Mouse (Mus musculus) hindbrain, embryonic 12.5 days (tissue): Measurements from ENCODE around the gene E130218I03Rik. TPM values are rescaled to one million over a fixed set of nuclear protein-coding genes. Genes with fewer than 3 reads are reported as not detected.

ENCODE experiments used
- ATAC-seq: fragments of 200-750 bp; cut with Nextera tagmentation; 2 replicates; pipeline ENCODE4 v1.8.0; 2017; ENCODE audit warnings: moderate TSS enrichment; ENCODE audit not compliant: low FRiP score
- H3K27ac ChIP-seq: fragments of 300-500 bp; sonication (generic); 2 replicates; pipeline ENCODE4 v1.5.1; 2016; ENCODE audit warnings: mild to moderate bottlenecking
- H3K27me3 ChIP-seq: fragments of 300-500 bp; sonication (generic); 2 replicates; pipeline ENCODE4 v1.6.1; 2016; ENCODE audit warnings: mild to moderate bottlenecking
- H3K36me3 ChIP-seq: fragments of 300-500 bp; sonication (generic); 2 replicates; pipeline ENCODE4 v1.6.1; 2016; ENCODE audit warnings: mild to moderate bottlenecking
- H3K4me1 ChIP-seq: fragments of 300-500 bp; sonication (generic); 2 replicates; pipeline ENCODE4 v1.6.1; 2016
- H3K4me2 ChIP-seq: fragments of 300-500 bp; sonication (generic); replicated peaks from 2 replicates; pipeline ENCODE4 v1.6.1; 2016; ENCODE audit warnings: mild to moderate bottlenecking
- H3K4me3 ChIP-seq: fragments of 300-500 bp; sonication (generic); 2 replicates; pipeline ENCODE4 v1.5.1; 2016; ENCODE audit warnings: mild to moderate bottlenecking
- H3K9ac ChIP-seq: fragments of 300-500 bp; sonication (generic); 2 replicates; pipeline ENCODE4 v1.6.1; 2016; ENCODE audit warnings: mild to moderate bottlenecking, moderate library complexity
- H3K9me3 ChIP-seq: fragments of 300-500 bp; sonication (generic); replicated peaks from 2 replicates; pipeline ENCODE4 v1.6.1; 2016; ENCODE audit warnings: mild to moderate bottlenecking
- WGBS: fragments of 180-500 bp; shearing (Covaris S2); methylation state at CpG from one replicate; pipeline ENCODE4 v1.1.7; 2016; 5-methylcytosine and 5-hydroxymethylcytosine counted together
- polyA plus RNA-seq: library from polyadenylated mRNA; unstranded; fragments of >200 nt; fragmentation: Nextera tagmentation; extraction: Ambion mirVana; gene quantifications from 2 replicates; pipeline ENCODE4 v1.2.1, GENCODE M21; 2016

Gene E130218I03Rik
- polyA plus RNA-seq, 1 experiment from 2014 or later: 0.31 TPM

- H3K9me3 ChIP-seq: no peaks in the 10 kb centered on the region
- H3K36me3 ChIP-seq: no peaks in the 10 kb centered on the region
- 17% methylated on average over 10 of the region's 10 CpGs for WGBS
- peaks cover 6% of the 10 kb centered on the region; the same call in 1 of the 2 replicates for H3K4me1 ChIP-seq
- H3K9ac ChIP-seq: no peak overlapping the region
- no peak for ATAC-seq
- H3K4me2 ChIP-seq: peak overlapping the region; percentile 25; the same call in 1 of the 2 replicates
- H3K27ac ChIP-seq: no peak overlapping the region
- peaks cover 35% of the 10 kb centered on the region for H3K27me3 ChIP-seq
- H3K4me3 ChIP-seq: no peak overlapping the region
These were observed 4.8 kb upstream of the E130218I03Rik start for GRCm38 (mm10) chr4:134238686-134239085.

GRCm38 (mm10) chr4:134245148-134245843 is 1.8 kb downstream of the E130218I03Rik start, which contains the start of gene Zfp593:
Gene Zfp593, minus strand, starts transcription at chr4:134245592.
- Histone ChIP-seq H3K9me3 (no peaks in the 10 kb centered on the region), H3K27me3 (peaks cover 43% of the 10 kb centered on the region), H3K4me2 (peak within 1 kb of the TSS; percentile 96), H3K4me3 (peak within 1 kb of the TSS; percentile 87), H3K27ac (no peak within 1 kb of the TSS), H3K9ac (peak within 1 kb of the TSS; percentile 83), H3K36me3 (no peaks in the 10 kb centered on the region), H3K4me1 (peaks cover 26% of the 10 kb centered on the region)
- peak; percentile 81 for ATAC-seq
- WGBS: under 1% methylated on average over 60 of the region's 60 CpGs

- 28% methylated on average over 4 of the region's 4 CpGs for WGBS
- ATAC-seq: no peak
- Histone ChIP-seq H3K4me1 (peaks cover 36% of the 10 kb centered on the region), H3K36me3 (no peaks in the 10 kb centered on the region), H3K27ac (no peak overlapping the region), H3K27me3 (peaks cover 52% of the 10 kb centered on the region), H3K4me2 (0 out of 2 replicates have a peak overlapping the region, but pooled peaks have one; percentile 96), H3K9ac (no peak overlapping the region), H3K9me3 (no peaks in the 10 kb centered on the region), H3K4me3 (no peak overlapping the region)
These were observed 2.8 kb downstream of the E130218I03Rik start for GRCm38 (mm10) chr4:134246256-134246655.

- H3K9ac ChIP-seq: peak within 1 kb of the TSS; percentile 83; the same call in 1 of the 2 replicates
- no peak for ATAC-seq
These were observed 3.3 kb downstream of the E130218I03Rik start, which contains the start of gene Gm30191 for GRCm38 (mm10) chr4:134246719-134247258. Gene Gm30191, plus strand, starts transcription at chr4:134246935.

GRCm38 (mm10) chr4:134249651-134250050 is 6.2 kb downstream of the E130218I03Rik start:
- no peaks in the 10 kb centered on the region for H3K9me3 ChIP-seq
- no peak overlapping the region for H3K27ac ChIP-seq
- no peaks in the 10 kb centered on the region for H3K36me3 ChIP-seq
- peaks cover 64% of the 10 kb centered on the region for H3K4me1 ChIP-seq
- 1% methylated on average over 30 of the region's 30 CpGs for WGBS
- peak; percentile 37; the same call in 1 of the 2 replicates for ATAC-seq
- H3K4me3 ChIP-seq: peak overlapping the region; percentile 32
- no peak overlapping the region for H3K9ac ChIP-seq
- H3K27me3 ChIP-seq: peaks cover 86% of the 10 kb centered on the region
- peak overlapping the region; percentile 89 for H3K4me2 ChIP-seq

More at GRCm38 (mm10) chr4:134246719-134247258, 3.3 kb downstream of the E130218I03Rik start, which contains the start of gene Gm30191:
- Histone ChIP-seq H3K4me3 (peak within 1 kb of the TSS; percentile 87), H3K27me3 (peaks cover 58% of the 10 kb centered on the region), H3K4me1 (peaks cover 41% of the 10 kb centered on the region), H3K9me3 (no peaks in the 10 kb centered on the region), H3K4me2 (peak within 1 kb of the TSS; percentile 96), H3K27ac (no peak within 1 kb of the TSS), H3K36me3 (no peaks in the 10 kb centered on the region)
- 70% methylated on average over 7 of the region's 7 CpGs for WGBS

GRCm38 (mm10) chr4:134250116-134250929 is 6.9 kb downstream of the E130218I03Rik start:
- peaks cover 93% of the 10 kb centered on the region for H3K27me3 ChIP-seq
- peak overlapping the region; percentile 89 for H3K4me2 ChIP-seq
- H3K4me3 ChIP-seq: peak overlapping the region; percentile 56
- WGBS: 5% methylated on average over 27 of the region's 27 CpGs
- no peaks in the 10 kb centered on the region for H3K9me3 ChIP-seq
- H3K36me3 ChIP-seq: no peaks in the 10 kb centered on the region
- no peak for ATAC-seq
- H3K27ac ChIP-seq: no peak overlapping the region
- H3K4me1 ChIP-seq: peaks cover 64% of the 10 kb centered on the region
- no peak overlapping the region for H3K9ac ChIP-seq

- peaks cover 65% of the 10 kb centered on the region for H3K4me1 ChIP-seq
- peak overlapping the region; percentile 56 for H3K4me3 ChIP-seq
- H3K27ac ChIP-seq: no peak overlapping the region; the same call in 1 of the 2 replicates
- peak overlapping the region; percentile 68 for H3K9ac ChIP-seq
- H3K27me3 ChIP-seq: peaks cover 98% of the 10 kb centered on the region
- peak overlapping the region; percentile 89 for H3K4me2 ChIP-seq
- ATAC-seq: no peak
- no peaks in the 10 kb centered on the region for H3K36me3 ChIP-seq
- H3K9me3 ChIP-seq: no peaks in the 10 kb centered on the region
- 9% methylated on average over 10 of the region's 10 CpGs for WGBS
These were observed 7.4 kb downstream of the E130218I03Rik start for GRCm38 (mm10) chr4:134250930-134251240.

GRCm38 (mm10) chr4:134251241-134252130 is 8.0 kb downstream of the E130218I03Rik start:
- Histone ChIP-seq H3K27ac (peak overlapping the region; percentile 62), H3K4me2 (peak overlapping the region; percentile 89), H3K27me3 (peaks cover 98% of the 10 kb centered on the region), H3K36me3 (no peaks in the 10 kb centered on the region), H3K4me3 (peak overlapping the region; percentile 56), H3K4me1 (peaks cover 66% of the 10 kb centered on the region), H3K9ac (peak overlapping the region; percentile 68), H3K9me3 (no peaks in the 10 kb centered on the region)
- under 1% methylated on average over 91 of the region's 91 CpGs for WGBS
- peak; percentile 33 for ATAC-seq

- peak overlapping the region; percentile 68 for H3K9ac ChIP-seq
- peaks cover 89% of the 10 kb centered on the region for H3K27me3 ChIP-seq
- H3K4me2 ChIP-seq: peak overlapping the region; percentile 89
- 2% methylated on average over 22 of the region's 22 CpGs for WGBS
- no peaks in the 10 kb centered on the region for H3K9me3 ChIP-seq
- peak overlapping the region; percentile 56 for H3K4me3 ChIP-seq
- peaks cover 74% of the 10 kb centered on the region for H3K4me1 ChIP-seq
- H3K27ac ChIP-seq: 0 out of 2 replicates have a peak overlapping the region, but pooled peaks have one; percentile 62
- ATAC-seq: no peak
- no peaks in the 10 kb centered on the region for H3K36me3 ChIP-seq
These were observed 8.9 kb downstream of the E130218I03Rik start for GRCm38 (mm10) chr4:134252131-134252910.

GRCm38 (mm10) chr4:134252911-134253721 is 9.7 kb downstream of the E130218I03Rik start:
- no peak for ATAC-seq
- H3K9ac ChIP-seq: 0 out of 2 replicates have a peak overlapping the region, but pooled peaks have one; percentile 29
- H3K4me2 ChIP-seq: peak overlapping the region; percentile 89
- no peaks in the 10 kb centered on the region for H3K36me3 ChIP-seq
- peaks cover 79% of the 10 kb centered on the region for H3K4me1 ChIP-seq
- H3K27me3 ChIP-seq: peaks cover 81% of the 10 kb centered on the region
- H3K9me3 ChIP-seq: no peaks in the 10 kb centered on the region
- no peak overlapping the region for H3K27ac ChIP-seq
- H3K4me3 ChIP-seq: peak overlapping the region; percentile 56
- WGBS: 4% methylated on average over 15 of the region's 15 CpGs
